Mouse (Mus musculus) CH12.LX (cell line): Measurements from ENCODE around the gene Cacna1s. TPM values are rescaled to one million over a fixed set of nuclear protein-coding genes. Genes with fewer than 3 reads are reported as not detected.

Experiments
- DNase-seq: peaks from one replicate; pipeline ENCODE4 v3.0.0-alpha.2; 2013; ENCODE audit errors: extremely low read depth
- H3K27ac ChIP-seq: 2 replicates; pipeline ENCODE4 v1.5.1; 2012; ENCODE audit warnings: low read depth, mild to moderate bottlenecking, control low read depth, moderate library complexity; ENCODE audit not compliant: insufficient read depth
- H3K27me3 ChIP-seq: replicated peaks from 2 replicates; pipeline ENCODE3; 2012; ENCODE audit warnings: inconsistent platforms
- H3K36me3 ChIP-seq, 2 experiments: replicated peaks in 1 of 2; 2 replicates each; pipeline versions ENCODE3 to v1.6.1; 2012; ENCODE audit warnings: inconsistent platforms in 1 of 2, low read length in 1 of 2, mild to moderate bottlenecking in 1 of 2, mixed read lengths in 1 of 2, moderate library complexity in 1 of 2; ENCODE audit not compliant: control insufficient read depth in 1 of 2, insufficient read depth in 1 of 2
- H3K4me1 ChIP-seq, 2 experiments: 2 replicates each; pipeline ENCODE4 v1.6.1; 2012; ENCODE audit warnings: inconsistent platforms in 1 of 2, moderate library complexity in 1 of 2; ENCODE audit not compliant: insufficient read depth in 2 of 2, control insufficient read depth in 1 of 2
- H3K4me2 ChIP-seq: 2 replicates; pipeline ENCODE4 v1.6.1; 2012; ENCODE audit warnings: low read depth, mild to moderate bottlenecking, control low read depth; ENCODE audit not compliant: poor library complexity, insufficient read depth, severe bottlenecking
- H3K4me3 ChIP-seq, 3 experiments: fragments of 150-350 bp in 1 of 3; sonication (generic) in 1 of 3; replicated peaks in 1 of 3; 2 replicates each; pipeline versions ENCODE3 to v1.5.1; 2011 to 2012; ENCODE audit warnings: low read depth in 2 of 3, low read length in 2 of 3, mild to moderate bottlenecking in 2 of 3, moderate library complexity in 2 of 3, control low read depth in 1 of 3, improper control_type of control experiment in 1 of 3, inconsistent platforms in 1 of 3, mixed read lengths in 1 of 3; ENCODE audit not compliant: poor library complexity in 1 of 3
- H3K79me2 ChIP-seq: replicated peaks from 2 replicates; pipeline ENCODE4 v1.6.1; 2012; ENCODE audit warnings: mild to moderate bottlenecking, moderate library complexity; ENCODE audit not compliant: control insufficient read depth, poor library complexity, insufficient read depth, severe bottlenecking; ENCODE audit errors: extremely low read depth
- H3K9ac ChIP-seq: 2 replicates; pipeline ENCODE4 v1.6.1; 2012; ENCODE audit warnings: low read depth, mild to moderate bottlenecking, control low read depth, moderate library complexity; ENCODE audit not compliant: insufficient read depth
- H3K9me3 ChIP-seq: replicated peaks from 2 replicates; pipeline ENCODE3; 2012; ENCODE audit warnings: low read length, inconsistent platforms, mixed read lengths
- BHLHE40 ChIP-seq: IDR thresholded peaks from 2 replicates; pipeline ENCODE4 v1.6.1; 2011; ENCODE audit warnings: mild to moderate bottlenecking, low read depth, low read length, improper control_type of control experiment
- CHD2 ChIP-seq: IDR thresholded peaks from 2 replicates; pipeline ENCODE4 v1.6.1; 2011; ENCODE audit warnings: low read length, improper control_type of control experiment
- CTCF ChIP-seq, 2 experiments: IDR thresholded peaks in 1 of 2; conservative IDR thresholded peaks in 1 of 2; 2 replicates each; pipeline ENCODE4 v1.5.1; 2011 to 2012; ENCODE audit warnings: low read depth in 2 of 2, low read length in 2 of 2, improper control_type of control experiment in 1 of 2, inconsistent platforms in 1 of 2, mild to moderate bottlenecking in 1 of 2, moderate library complexity in 1 of 2
- ELF1 ChIP-seq: IDR thresholded peaks from 2 replicates; pipeline ENCODE4 v1.6.1; 2014; ENCODE audit warnings: low read depth, mild to moderate bottlenecking, inconsistent platforms, low read length, improper control_type of control experiment
- EP300 ChIP-seq: IDR thresholded peaks from 2 replicates; pipeline ENCODE4 v1.6.1; 2011; ENCODE audit warnings: low read length, improper control_type of control experiment
- ETS1 ChIP-seq: conservative IDR thresholded peaks from 2 replicates; pipeline ENCODE4 v1.6.1; 2012; ENCODE audit warnings: low read depth, mild to moderate bottlenecking, inconsistent platforms, low read length, improper control_type of control experiment, moderate library complexity
- JUN ChIP-seq: IDR thresholded peaks from 2 replicates; pipeline ENCODE4 v1.6.1; 2011; ENCODE audit warnings: low read depth, mild to moderate bottlenecking, low read length, improper control_type of control experiment, moderate library complexity; ENCODE audit not compliant: insufficient read depth
- JUND ChIP-seq: conservative IDR thresholded peaks from 2 replicates; pipeline ENCODE4 v1.6.1; 2011; ENCODE audit warnings: low read depth, low read length, improper control_type of control experiment
- MAFK ChIP-seq: IDR thresholded peaks from 2 replicates; pipeline ENCODE4 v1.6.1; 2011; ENCODE audit warnings: low read length, improper control_type of control experiment; ENCODE audit not compliant: insufficient replicate concordance
- MAX ChIP-seq: IDR thresholded peaks from 2 replicates; pipeline ENCODE4 v1.6.1; 2011; ENCODE audit warnings: low read length, improper control_type of control experiment
- MAZ ChIP-seq: IDR thresholded peaks from 2 replicates; pipeline ENCODE4 v1.6.1; 2012; ENCODE audit warnings: low read depth, mild to moderate bottlenecking, inconsistent platforms, low read length, improper control_type of control experiment, moderate library complexity
- MEF2A ChIP-seq: IDR thresholded peaks from 2 replicates; pipeline ENCODE4 v1.6.1; 2014; ENCODE audit warnings: low read depth, mild to moderate bottlenecking, inconsistent platforms, low read length, improper control_type of control experiment, borderline replicate concordance
- MXI1 ChIP-seq: IDR thresholded peaks from 2 replicates; pipeline ENCODE4 v1.6.1; 2011; ENCODE audit warnings: mild to moderate bottlenecking, low read depth, low read length, improper control_type of control experiment
- MYC ChIP-seq: IDR thresholded peaks from 2 replicates; pipeline ENCODE4 v1.6.1; 2011; ENCODE audit warnings: low read depth, mild to moderate bottlenecking, improper control_type of control experiment, low read length
- NELFE ChIP-seq: IDR thresholded peaks from 2 replicates; pipeline ENCODE4 v1.6.1; 2011; ENCODE audit warnings: low read depth, low read length, improper control_type of control experiment
- PAX5 ChIP-seq: IDR thresholded peaks from 2 replicates; pipeline ENCODE4 v1.6.1; 2012; ENCODE audit warnings: low read length, inconsistent platforms, mixed read lengths
- POLR2AphosphoS2 ChIP-seq: IDR thresholded peaks from 2 replicates; pipeline ENCODE4 v1.6.1; 2011; ENCODE audit warnings: low read depth, low read length, improper control_type of control experiment
- RAD21 ChIP-seq: IDR thresholded peaks from 2 replicates; pipeline ENCODE4 v1.6.1; 2011; ENCODE audit warnings: low read depth, mild to moderate bottlenecking, low read length, improper control_type of control experiment, moderate library complexity
- RCOR1 ChIP-seq: conservative IDR thresholded peaks from 2 replicates; pipeline ENCODE4 v1.6.1; 2012; ENCODE audit warnings: low read depth, mild to moderate bottlenecking, inconsistent platforms, low read length, improper control_type of control experiment
- SMC3 ChIP-seq: IDR thresholded peaks from 2 replicates; pipeline ENCODE4 v1.6.1; 2011; ENCODE audit warnings: low read depth, low read length, improper control_type of control experiment
- TBP ChIP-seq: conservative IDR thresholded peaks from 2 replicates; pipeline ENCODE4 v1.6.1; 2011; ENCODE audit warnings: low read depth, low read length, improper control_type of control experiment
- TCF12 ChIP-seq: IDR thresholded peaks from 2 replicates; pipeline ENCODE4 v1.6.1; 2014; ENCODE audit warnings: low read depth, mild to moderate bottlenecking, inconsistent platforms, low read length, improper control_type of control experiment
- USF1 ChIP-seq: IDR thresholded peaks from 2 replicates; pipeline ENCODE4 v1.6.1; 2014; ENCODE audit warnings: low read depth, mild to moderate bottlenecking, inconsistent platforms, low read length, improper control_type of control experiment
- USF2 ChIP-seq: conservative IDR thresholded peaks from 2 replicates; pipeline ENCODE4 v1.6.1; 2011; ENCODE audit warnings: low read depth, low read length, improper control_type of control experiment
- ZKSCAN1 ChIP-seq: IDR thresholded peaks from 2 replicates; pipeline ENCODE4 v1.6.1; 2012; ENCODE audit warnings: low read depth, inconsistent platforms, low read length, improper control_type of control experiment, borderline replicate concordance
- dilution Hi-C: fragments of 300-500 bp; cut with MboI; formaldehyde crosslinking; loops from 2 replicates; pipeline ENCODE4 v1.14.3; 2020; ENCODE audit warnings: low sequenced_read_pairs; ENCODE audit not compliant: extremely low pct_unique_long_range_greater_than_20kb, extremely low pct_ligation_motif_present
- in situ Hi-C: fragments of 300-500 bp; cut with MboI; formaldehyde crosslinking; loops from 3 replicates; pipeline ENCODE4 v1.14.3; 2019; ENCODE audit warnings: low sequenced_read_pairs, low pct_ligation_motif_present, low pct_unique_long_range_greater_than_20kb, mixed read lengths
- polyA plus RNA-seq: library from polyadenylated mRNA; unstranded; fragments of >175 nt; gene quantifications from 2 replicates; pipeline ENCODE4 v1.2.1, GENCODE M21; 2012; ENCODE audit warnings: low read depth; ENCODE audit not compliant: insufficient read length
- total RNA-seq, 2 experiments: library from RNA; depleted of rRNA; stranded (reverse); fragments of 300-350 nt in 1 of 2; fragments of >200 nt in 1 of 2; gene quantifications; 2 replicates each; pipeline ENCODE4 v1.2.3; 2012 to 2014

The Cacna1s gene
- total RNA-seq (2012; rRNA removed): 54.0 and 61.7 TPM in 2 replicates
- total RNA-seq (2014; rRNA removed): 84.1 and 90.0 TPM in 2 replicates
- 33.9 and 42.5 TPM in 2 replicates for polyA plus RNA-seq

GRCm38 (mm10) chr1:136052547-136052946 lies at the start of gene Cacna1s:
Gene Cacna1s, plus strand, starts transcription at chr1:136052750.
- H3K27me3 ChIP-seq: peaks cover 52% of the 10 kb centered on the region
- in situ Hi-C loops (no loop called here), dilution Hi-C loops (no loop called here)
- no peak within 1 kb of the TSS for H3K9ac ChIP-seq
- no peaks in the 10 kb centered on the region for H3K36me3 ChIP-seq
- no peaks in the 10 kb centered on the region for H3K9me3 ChIP-seq
- no peaks in the 10 kb centered on the region for H3K79me2 ChIP-seq
- TF ChIP-seq SMC3 (no peak), MAX (no peak), MAZ (no peak), TCF12 (no peak), BHLHE40 (no peak), MXI1 (no peak), CTCF (conservative IDR thresholded peaks at IDR 0.05 in 1 of 2, IDR thresholded peaks at IDR 0.05 in 1 of 2; ENCODE audit: low read depth in 2 of 2, low read length in 2 of 2) (no peak), JUN (no peak), NELFE (no peak), RAD21 (no peak), USF1 (no peak), EP300 (no peak), POLR2AphosphoS2 (no peak)
- DNase-seq: no peak
- H3K4me3 ChIP-seq: no peak within 1 kb of the TSS
- no peaks in the 10 kb centered on the region for H3K4me1 ChIP-seq
- H3K27ac ChIP-seq: no peak within 1 kb of the TSS
- no peak within 1 kb of the TSS for H3K4me2 ChIP-seq

- Histone ChIP-seq H3K9ac (no peak within 1 kb of the TSS), H3K4me3 (no peak within 1 kb of the TSS), H3K4me2 (no peak within 1 kb of the TSS), H3K27ac (no peak within 1 kb of the TSS), H3K4me1 (no peaks in the 10 kb centered on the region), H3K9me3 (peaks cover 6% of the 10 kb centered on the region), H3K36me3 (no peaks in the 10 kb centered on the region), H3K27me3 (peaks cover 28% of the 10 kb centered on the region), H3K79me2 (no peaks in the 10 kb centered on the region)
- no peak for TF ChIP-seq RCOR1
- no peak for TF ChIP-seq TCF12
- no peak for TF ChIP-seq MYC
- TF ChIP-seq JUN: no peak
- no peak for TF ChIP-seq USF2
- no peak for TF ChIP-seq MEF2A
- no peak for TF ChIP-seq MXI1
- TF ChIP-seq ZKSCAN1: no peak
- no peak for TF ChIP-seq TBP
- no peak for TF ChIP-seq CHD2
- no peak for TF ChIP-seq NELFE
- no peak for TF ChIP-seq ELF1
- no peak for TF ChIP-seq MAX
- TF ChIP-seq JUND: no peak
- TF ChIP-seq PAX5: no peak
- TF ChIP-seq MAFK: no peak
- TF ChIP-seq ETS1: no peak
- in situ Hi-C loops: no loop called here
- dilution Hi-C loops: no loop called here
- no peak for DNase-seq
These were observed 46.2 kb upstream of the Cacna1s start, which contains the start of gene Igfn1 for GRCm38 (mm10) chr1:136006292-136006748. Gene Igfn1, minus strand, starts transcription at chr1:136006342.
